Mouse (Mus musculus) macrophage (primary cell): ENCODE measurements at regions not wholly inside any gene's neighbourhood (a gene's known extent, or its start where the extent isn't known, plus 50 kb on each side); places are given as distances from the start of the nearest gene placed in this dataset.

Experiments
- H3K27ac ChIP-seq: fragments of 350-480 bp; formaldehyde crosslinking; 2 replicates; pipeline ENCODE4 v1.9.0; 2021
- H3K36me3 ChIP-seq: fragments of 350-480 bp; formaldehyde crosslinking; 2 replicates; pipeline ENCODE4 v1.9.0; 2021; ENCODE audit errors: inconsistent target
- H3K4me3 ChIP-seq: fragments of 350-480 bp; formaldehyde crosslinking; 2 replicates; pipeline ENCODE4 v1.9.0; 2021; ENCODE audit errors: inconsistent target
- H3K79me2 ChIP-seq: fragments of 350-480 bp; formaldehyde crosslinking; 2 replicates; pipeline ENCODE4 v1.9.0; 2021; ENCODE audit errors: inconsistent target
- WGBS: methylation state at CpG from one replicate; pipeline ENCODE4 v1.1.7; 2026; ENCODE audit warnings: inconsistent platforms; ENCODE audit not compliant: missing documents; 5-methylcytosine and 5-hydroxymethylcytosine counted together

- no peaks in the 10 kb centered on the region for H3K79me2 ChIP-seq
- 100% methylated on average over 1 of the region's 1 CpGs for WGBS
- H3K4me3 ChIP-seq = no peak overlapping the region
- no peaks in the 10 kb centered on the region for H3K36me3 ChIP-seq
- no peak overlapping the region for H3K27ac ChIP-seq
Measured at GRCm38 (mm10) chr5:21109030-21109429, 53.3 kb upstream of the Ptpn12 start.

- no peak overlapping the region for H3K27ac ChIP-seq
- 58% methylated on average over 2 of the region's 2 CpGs for WGBS
- no peaks in the 10 kb centered on the region for H3K36me3 ChIP-seq
- no peak overlapping the region for H3K4me3 ChIP-seq
- H3K79me2 ChIP-seq = no peaks in the 10 kb centered on the region
Measured at GRCm38 (mm10) chr5:21113377-21113776, 57.7 kb upstream of the Ptpn12 start.

- 78% methylated on average over 1 of the region's 1 CpGs for WGBS
- Histone ChIP-seq H3K4me3 (no peak overlapping the region), H3K79me2 (no peaks in the 10 kb centered on the region), H3K36me3 (no peaks in the 10 kb centered on the region), H3K27ac (no peak overlapping the region)
Measured at GRCm38 (mm10) chr5:21115552-21115951, 59.8 kb upstream of the Ptpn12 start.

GRCm38 (mm10) chr5:21123081-21123480 lies 63.0 kb upstream of the Gsap start:
- WGBS = 86% methylated on average over 1 of the region's 1 CpGs
- H3K79me2 ChIP-seq = no peaks in the 10 kb centered on the region
- no peak overlapping the region for H3K4me3 ChIP-seq
- H3K27ac ChIP-seq = no peak overlapping the region
- no peaks in the 10 kb centered on the region for H3K36me3 ChIP-seq

GRCm38 (mm10) chr5:21125085-21125484 lies 61.0 kb upstream of the Gsap start:
- no peaks in the 10 kb centered on the region for H3K79me2 ChIP-seq
- WGBS = 97% methylated on average over 5 of the region's 5 CpGs
- H3K4me3 ChIP-seq = no peak overlapping the region
- no peak overlapping the region for H3K27ac ChIP-seq
- H3K36me3 ChIP-seq = no peaks in the 10 kb centered on the region

GRCm38 (mm10) chr5:21131173-21131572 lies 54.9 kb upstream of the Gsap start:
- 4% methylated on average over 2 of the region's 2 CpGs for WGBS
- Histone ChIP-seq H3K4me3 (no peak overlapping the region), H3K36me3 (no peaks in the 10 kb centered on the region), H3K79me2 (no peaks in the 10 kb centered on the region), H3K27ac (peak overlapping the region; percentile 65)

- peak overlapping the region; percentile 65 for H3K27ac ChIP-seq
- no peaks in the 10 kb centered on the region for H3K36me3 ChIP-seq
- no peaks in the 10 kb centered on the region for H3K79me2 ChIP-seq
- WGBS = 57% methylated on average over 3 of the region's 3 CpGs
- no peak overlapping the region for H3K4me3 ChIP-seq
Measured at GRCm38 (mm10) chr5:21131943-21132342, 54.1 kb upstream of the Gsap start.

GRCm38 (mm10) chr5:21135476-21135875 lies 50.6 kb upstream of the Gsap start:
- Histone ChIP-seq H3K27ac (no peak overlapping the region), H3K79me2 (no peaks in the 10 kb centered on the region), H3K36me3 (no peaks in the 10 kb centered on the region), H3K4me3 (no peak overlapping the region)
- WGBS = 88% methylated on average over 3 of the region's 3 CpGs

GRCm38 (mm10) chr5:21136081-21136480 lies 50.0 kb upstream of the Gsap start:
- WGBS = 71% methylated on average over 1 of the region's 3 CpGs
- no peaks in the 10 kb centered on the region for H3K79me2 ChIP-seq
- H3K27ac ChIP-seq = no peak overlapping the region; the same call in 1 of the 2 replicates
- H3K4me3 ChIP-seq = no peak overlapping the region
- H3K36me3 ChIP-seq = no peaks in the 10 kb centered on the region
